15 mouse cellular contexts compared by ENCODE assay signal in genomic region chr4:86681421-86681820, GRCm38 (mm10). TPM values are rescaled to one million over a fixed set of nuclear protein-coding genes. Genes with fewer than 3 reads are reported as not detected.
A peak's percentile ranks its signal among the peaks of the same experiment; 100 is the strongest.
DNase-seq lines count a peak whose midpoint lies in the region; ATAC-seq lines count a peak whose summit lies in the region.
"Had no signal": no experiment of that assay in that cellular context is flagged by ENCODE, and none has a peak within 500 bp of the region (broad histone marks: within the 10 kb centered on the region; RNA-seq: fewer than 3 reads in every experiment).

No protein-coding gene starts in this region.

- H3K27me3 ChIP-seq in megakaryocyte, embryonic 14.5 days (replicated peaks) = no peaks in the 10 kb centered on the region
- no peaks in the 10 kb centered on the region for H3K27me3 ChIP-seq in liver, embryonic 16.5 days (ENCODE audit: control insufficient read depth, insufficient read depth, low read depth, low read length)
- H3K27me3 ChIP-seq: embryonic facial prominence, embryonic 13.5 days had no signal

- H3K36me3 ChIP-seq in megakaryocyte, embryonic 14.5 days (replicated peaks; ENCODE audit: low read length) = no peaks in the 10 kb centered on the region
- no peaks in the 10 kb centered on the region for H3K36me3 ChIP-seq in liver, embryonic 16.5 days (ENCODE audit: control insufficient read depth, insufficient read depth)
- H3K36me3 ChIP-seq: embryonic facial prominence, embryonic 13.5 days; hindbrain, embryonic 10.5 days had no signal

- intact Hi-C loops in heart, postnatal 36 days (cut with DNase I) = no loop called here

- no peaks in the 10 kb centered on the region for H3K9me3 ChIP-seq in megakaryocyte, embryonic 14.5 days
- no peaks in the 10 kb centered on the region for H3K9me3 ChIP-seq in liver, embryonic 16.5 days (replicated peaks; ENCODE audit: control insufficient read depth, low read length)
- H3K9me3 ChIP-seq: embryonic facial prominence, embryonic 13.5 days; hindbrain, embryonic 10.5 days had no signal

- 18% methylated on average over 3 of the region's 3 CpGs for WGBS in liver, embryonic 16.5 days (ENCODE audit: insufficient replicate concordance)

- H3K4me1 ChIP-seq in megakaryocyte, embryonic 14.5 days = peaks cover 31% of the 10 kb centered on the region
- H3K4me1 ChIP-seq in liver, embryonic 16.5 days (ENCODE audit: control insufficient read depth, low read depth, low read length) = peaks cover 10% of the 10 kb centered on the region

- peak overlapping the region; percentile 4 for H3K4me3 ChIP-seq in megakaryocyte, embryonic 14.5 days (replicated peaks)
- no peak overlapping the region for H3K4me3 ChIP-seq in liver, embryonic 16.5 days (ENCODE audit: low read depth, low read length)
- H3K4me3 ChIP-seq: embryonic facial prominence, embryonic 13.5 days; hindbrain, embryonic 10.5 days had no signal

- H3K9ac ChIP-seq in liver, embryonic 16.5 days (ENCODE audit: low read depth, low read length) = no peak overlapping the region
- H3K9ac ChIP-seq: embryonic facial prominence, embryonic 13.5 days; hindbrain, embryonic 14.5 days had no signal

- H3K4me2 ChIP-seq in liver, embryonic 16.5 days (ENCODE audit: low read depth, low read length) = no peak overlapping the region
- H3K4me2 ChIP-seq: embryonic facial prominence, embryonic 13.5 days; hindbrain, embryonic 14.5 days had no signal

- ATAC-seq in megakaryocyte, adult 5-6 weeks (ENCODE audit: poor library complexity, severe bottlenecking) = no peak
- ATAC-seq in liver, embryonic 16.5 days (ENCODE audit: low read depth) = peak; percentile 41; the same call in 1 of the 2 replicates
- ATAC-seq: forebrain, embryonic 14.5 days had no signal

- H3K27ac ChIP-seq in liver, embryonic 16.5 days (ENCODE audit: low read length) = no peak overlapping the region; the same call in 1 of the 2 replicates
- H3K27ac ChIP-seq: embryonic facial prominence, embryonic 13.5 days; hindbrain, embryonic 10.5 days; hindbrain, embryonic 14.5 days had no signal

- peak; percentile 74 for DNase-seq in heart, adult 11 months
- DNase-seq in heart, postnatal 36 days = no peak
- DNase-seq in gastrocnemius, postnatal 4 days (ENCODE audit: low spot score in 2 of 2) = no peak
- DNase-seq in thymus, postnatal 25 days = no peak
- DNase-seq in adrenal gland, adult (ENCODE audit: inconsistent age in 2 of 2, low spot score in 1 of 2) = no peak
- DNase-seq: adrenal gland, postnatal 14 days; gastrocnemius, postnatal 36 days; heart, postnatal 14 days had no signal

RNA-seq across cellular contexts. Expression of gene Plin2, which starts 11.6 kb away (rescaled TPM):
- total RNA-seq in heart, postnatal 36 days (2021) = 100 to 1,000 TPM; 140 to 163 TPM
- 6.3 and 32.6 TPM in 2 replicates for polyA plus RNA-seq in megakaryocyte, embryonic 14.5 days (2012; ENCODE audit: insufficient read depth, low replicate concordance)
- total RNA-seq in megakaryocyte, adult 5-6 weeks (2015) = 124 and 127 TPM in 2 replicates
- 187 and 216 TPM in 2 replicates for total RNA-seq in megakaryocyte, adult 5-6 weeks (2017)
- 155 and 157 TPM in 2 replicates for polyA plus RNA-seq in liver, embryonic 16.5 days (2015; fragmentation: Nextera tagmentation; extraction: Ambion mirVana)
- total RNA-seq in gastrocnemius, postnatal 4 days (2021) = 100 to 1,000 TPM in 1 of 2 experiments, 10 to 100 TPM in 1; 95.5 to 103 TPM
